Mouse (Mus musculus): Measurements from ENCODE around the gene Olfr1241. TPM values are rescaled to one million over a fixed set of nuclear protein-coding genes. Genes with fewer than 3 reads are reported as not detected.

Olfr1241 gene
- polyA plus RNA-seq (2012; rRNA removed), result not detected in 2 replicates

DNA sequence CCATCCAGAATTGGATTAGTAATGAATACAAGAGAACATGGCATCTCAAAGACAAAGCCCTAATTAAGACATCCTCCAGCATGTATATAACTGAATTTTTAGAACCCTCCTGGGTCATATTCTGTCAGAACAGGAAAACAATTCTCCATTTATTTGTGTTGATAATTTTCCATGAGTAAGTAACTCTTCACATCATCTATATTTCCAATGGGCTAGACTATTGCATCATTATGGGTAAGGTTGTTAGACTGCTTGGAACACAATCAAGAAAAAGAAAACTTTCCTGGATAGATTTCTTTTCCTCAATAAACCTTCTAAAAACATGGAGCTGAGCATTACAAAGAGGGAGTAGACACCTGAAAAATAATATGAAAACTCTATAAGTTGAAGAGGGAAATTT, at the start of gene Olfr1241:
Gene Olfr1241, minus strand, starts transcription at position 101 of the 400 bp plus-strand sequence.

DNA sequence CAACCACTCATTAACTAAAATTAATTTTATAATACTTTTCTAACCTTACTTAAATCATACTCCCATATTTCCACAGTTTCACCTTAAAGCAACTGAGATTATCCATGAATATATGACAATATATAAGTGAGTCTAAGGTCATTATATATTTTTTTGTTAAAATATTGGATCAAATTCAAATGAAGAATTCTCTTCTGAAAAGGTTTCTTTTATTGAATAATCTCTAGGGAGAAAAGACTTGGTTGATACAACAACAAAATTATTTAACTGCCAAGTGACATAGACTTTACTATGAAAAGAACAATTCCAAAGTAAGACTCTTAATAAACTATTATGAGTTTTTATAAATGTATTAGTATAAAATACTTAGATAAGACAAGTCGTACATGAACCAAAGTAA, 44.5 kb upstream of the Olfr1241 start, which contains the start of gene Olfr1243:
Gene Olfr1243, minus strand, starts transcription at position 101 of the 400 bp plus-strand sequence.

DNA sequence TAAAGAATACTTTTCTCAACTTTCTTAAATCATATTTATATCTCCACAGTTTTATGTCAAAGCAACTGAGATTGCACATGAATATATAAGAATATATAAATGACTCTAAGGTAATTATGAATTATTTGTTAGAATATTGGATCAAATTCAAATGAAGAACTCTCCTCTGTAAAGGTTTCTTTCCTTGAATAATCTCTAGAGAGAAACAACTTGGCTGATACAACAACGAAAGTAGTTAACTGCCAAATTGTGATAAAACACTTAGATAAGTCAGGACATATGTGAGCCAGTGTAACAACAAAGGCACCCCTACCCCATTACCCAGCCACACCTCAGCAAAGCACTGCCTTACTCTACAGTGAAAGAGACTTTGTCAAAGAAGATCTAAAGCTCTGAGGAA, 11.3 kb upstream of the Olfr1241 start, which contains the start of gene Olfr1242:
Gene Olfr1242, minus strand, starts transcription at position 101 of the 400 bp plus-strand sequence.

DNA sequence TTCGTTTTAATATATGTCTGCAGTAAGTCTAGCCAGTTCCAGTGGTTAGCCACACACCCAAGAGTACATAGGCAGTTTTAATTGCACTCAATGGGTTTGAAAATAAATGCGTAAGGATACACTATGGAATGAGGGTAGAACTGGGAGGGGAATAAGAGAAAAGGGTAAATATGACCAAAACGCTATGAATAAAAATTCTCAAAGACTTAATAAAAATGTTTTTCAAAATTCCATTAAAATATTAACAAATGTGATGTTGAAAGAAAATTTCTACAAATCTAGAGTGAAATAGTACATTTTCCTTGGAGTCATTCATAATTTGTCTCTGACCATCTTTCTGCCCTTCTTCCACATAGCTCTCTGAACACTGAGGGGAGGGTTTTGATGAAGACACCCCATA, 44.0 kb downstream of the Olfr1241 start, which contains the start of gene Olfr1240:
Gene Olfr1240, minus strand, starts transcription at position 101 of the 400 bp plus-strand sequence.

Other genes starting within 250 kb of the Olfr1241 start
- gene Olfr1228, start 233.1 kb downstream of the Olfr1241 start, polyA plus RNA-seq (2012; rRNA removed), result not detected in 2 replicates
- not detected in 2 replicates for gene Olfr1229, start 199.1 kb downstream of the Olfr1241 start, polyA plus RNA-seq (2012; rRNA removed)
- gene Olfr1230, start 189.9 kb downstream of the Olfr1241 start, polyA plus RNA-seq (2012; rRNA removed), result not detected in 2 replicates
- gene Olfr1231, start 180.1 kb downstream of the Olfr1241 start, polyA plus RNA-seq (2012; rRNA removed), result not detected in 2 replicates
- not detected in 2 replicates for gene Olfr1232, start 157.5 kb downstream of the Olfr1241 start, polyA plus RNA-seq (2012; rRNA removed)
- not detected in 2 replicates for gene Olfr1233, start 144.7 kb downstream of the Olfr1241 start, polyA plus RNA-seq (2012; rRNA removed)
- not detected in 2 replicates for gene Olfr1234, start 122.3 kb downstream of the Olfr1241 start, polyA plus RNA-seq (2012; rRNA removed)
- not detected in 2 replicates for gene Olfr1238, start 77.5 kb downstream of the Olfr1241 start, polyA plus RNA-seq (2012; rRNA removed)
- gene Olfr1239, start 66.7 kb downstream of the Olfr1241 start, polyA plus RNA-seq (2012; rRNA removed), result not detected in 2 replicates
- not detected in 2 replicates for gene Olfr1240, start 44.1 kb downstream of the Olfr1241 start, polyA plus RNA-seq (2012; rRNA removed)
- not detected in 2 replicates for gene Olfr1242, start 11.2 kb upstream of the Olfr1241 start, polyA plus RNA-seq (2012; rRNA removed)
- gene Olfr1243, start 44.4 kb upstream of the Olfr1241 start, polyA plus RNA-seq (2012; rRNA removed), result not detected in 2 replicates
- not detected in 2 replicates for gene Olfr1245, start 91.3 kb upstream of the Olfr1241 start, polyA plus RNA-seq (2012; rRNA removed)
- not detected in 2 replicates for gene Olfr1246, start 106.0 kb upstream of the Olfr1241 start, polyA plus RNA-seq (2012; rRNA removed)
- not detected in 2 replicates for gene Olfr1247, start 127.0 kb upstream of the Olfr1241 start, polyA plus RNA-seq (2012; rRNA removed)
- gene Olfr1248, start 131.1 kb upstream of the Olfr1241 start, polyA plus RNA-seq (2012; rRNA removed), result not detected in 2 replicates
- gene Olfr1249, start 147.9 kb upstream of the Olfr1241 start, polyA plus RNA-seq (2012; rRNA removed), result not detected in 2 replicates
- not detected in 2 replicates for gene Olfr1250, start 174.3 kb upstream of the Olfr1241 start, polyA plus RNA-seq (2012; rRNA removed)
- gene Olfr1251, start 184.8 kb upstream of the Olfr1241 start, polyA plus RNA-seq (2012; rRNA removed), result not detected in 2 replicates
- gene Olfr1252, start 237.9 kb upstream of the Olfr1241 start, polyA plus RNA-seq (2012; rRNA removed), result not detected in 2 replicates

All from central nervous system, embryonic 18 days (tissue).